Mouse (Mus musculus) left cerebral cortex, adult 18-20 months (tissue): ENCODE results near the gene Arf4. TPM values are rescaled to one million over a fixed set of nuclear protein-coding genes. Genes with fewer than 3 reads are reported as not detected.
A peak's percentile ranks its signal among the peaks of the same experiment; 100 is the strongest.

Source experiments
- DNase-seq, 2 experiments: peaks; one replicate each; pipeline ENCODE4 v3.0.0; 2021 to 2022; ENCODE audit warnings: low spot score in 2 of 2, mixed read lengths in 1 of 2
- long read RNA-seq, 2 experiments: library from polyadenylated mRNA; stranded (forward); transcript quantifications; one replicate each; pipeline ENCODE4 v2.0.0; 2021
- total RNA-seq, 2 experiments: library from RNA; stranded (reverse); gene quantifications; 2 replicates each; pipeline ENCODE4 v1.2.3; 2021

Arf4 gene
- total RNA-seq: 100 to 1,000 TPM; 105 to 110 TPM
- long read RNA-seq, experiment 1, transcript Arf4-201 (6 exons, 2,165 nt): major isoform, 153 of 157 reads
- long read RNA-seq, experiment 1, partial matches to known transcripts: 2 of 157 reads
- long read RNA-seq, experiment 1, other reads (novel, unspliced or antisense): 2 of 157 reads
- long read RNA-seq, experiment 2, transcript Arf4-201 (6 exons, 2,165 nt): major isoform, 109 of 110 reads
- long read RNA-seq, experiment 2, partial matches to known transcripts: 0 of 110 reads
- long read RNA-seq, experiment 2, other reads (novel, unspliced or antisense): 1 of 110 reads

- peak; percentile 95 to 99 for DNase-seq
Measured at GRCm38 (mm10) chr14:26637851-26638707, at the start of gene Arf4. Arf4 (plus strand) TSS chr14:26638074.

GRCm38 (mm10) chr14:26591353-26591752 lies 46.5 kb upstream of the Arf4 start:
- no peak for DNase-seq

GRCm38 (mm10) chr14:26593281-26593895 lies 44.5 kb upstream of the Arf4 start:
- no peak for DNase-seq

GRCm38 (mm10) chr14:26595167-26595566 lies 42.7 kb upstream of the Arf4 start:
- no peak for DNase-seq

GRCm38 (mm10) chr14:26595695-26596365 lies 42.0 kb upstream of the Arf4 start:
- no peak for DNase-seq

GRCm38 (mm10) chr14:26605354-26605753 lies 32.5 kb upstream of the Arf4 start:
- DNase-seq: no peak

- DNase-seq: no peak
Measured at GRCm38 (mm10) chr14:26609674-26610073, 28.2 kb upstream of the Arf4 start.

GRCm38 (mm10) chr14:26610689-26611088 lies 27.2 kb upstream of the Arf4 start:
- no peak for DNase-seq

- no peak for DNase-seq
Measured at GRCm38 (mm10) chr14:26625301-26625700, 12.6 kb upstream of the Arf4 start.

- no peak for DNase-seq
Measured at GRCm38 (mm10) chr14:26626605-26627140, 11.2 kb upstream of the Arf4 start.

GRCm38 (mm10) chr14:26637025-26637850 lies 636 bp upstream of the Arf4 start:
- DNase-seq: peak in 1 of 2 experiments; percentile 17

GRCm38 (mm10) chr14:26638708-26639084 lies 822 bp downstream of the Arf4 start:
- DNase-seq: peak; percentile 28 to 33

GRCm38 (mm10) chr14:26639251-26639650 lies 1.4 kb downstream of the Arf4 start:
- no peak for DNase-seq

GRCm38 (mm10) chr14:26639961-26640360 lies 2.1 kb downstream of the Arf4 start:
- no peak for DNase-seq

- DNase-seq: no peak
Measured at GRCm38 (mm10) chr14:26643006-26643624, 5.2 kb downstream of the Arf4 start.

GRCm38 (mm10) chr14:26645989-26646650 lies 8.2 kb downstream of the Arf4 start:
- DNase-seq: no peak

GRCm38 (mm10) chr14:26647811-26648210 lies 9.9 kb downstream of the Arf4 start:
- no peak for DNase-seq

GRCm38 (mm10) chr14:26651901-26652300 lies 14.0 kb downstream of the Arf4 start:
- no peak for DNase-seq

- no peak for DNase-seq
Measured at GRCm38 (mm10) chr14:26658178-26658577, 20.3 kb downstream of the Arf4 start.
